Mouse (Mus musculus) embryonic fibroblast, embryonic 13.5 days (primary cell): ENCODE data around the gene Dlg5. TPM values are rescaled to one million over a fixed set of nuclear protein-coding genes. Genes with fewer than 3 reads are reported as not detected.

Experiments
- H3K27ac ChIP-seq: 2 replicates; pipeline ENCODE4 v1.5.1; 2012; ENCODE audit warnings: low read length, control low read depth, inconsistent platforms; ENCODE audit not compliant: insufficient read depth
- H3K4me1 ChIP-seq: 2 replicates; pipeline ENCODE4 v1.6.1; 2011; ENCODE audit warnings: low read length; ENCODE audit not compliant: control insufficient read depth, insufficient read depth
- H3K4me3 ChIP-seq: 2 replicates; pipeline ENCODE4 v1.5.1; 2011; ENCODE audit warnings: mild to moderate bottlenecking, control low read depth, low read length; ENCODE audit not compliant: insufficient read depth
- CTCF ChIP-seq: IDR thresholded peaks from 2 replicates; pipeline ENCODE4 v1.5.1; 2011; ENCODE audit warnings: mild to moderate bottlenecking, control low read depth, low read length, moderate library complexity, borderline replicate concordance; ENCODE audit not compliant: insufficient read depth
- POLR2A ChIP-seq: IDR thresholded peaks from 2 replicates; pipeline ENCODE4 v1.6.1; 2011; ENCODE audit warnings: low read depth, mild to moderate bottlenecking, control low read depth, low read length, moderate library complexity
- polyA plus RNA-seq: library from polyadenylated mRNA; stranded (reverse); fragments of >200 nt; gene quantifications from 2 replicates; pipeline ENCODE4 v1.2.4, GENCODE M21; 2011; ENCODE audit warnings: low read depth; ENCODE audit not compliant: missing spikeins, insufficient read length

The Dlg5 gene
- polyA plus RNA-seq, 1 experiment = 60.8 TPM

- H3K4me1 ChIP-seq = no peaks in the 10 kb centered on the region
- TF ChIP-seq CTCF (no peak), POLR2A (no peak)
- H3K27ac ChIP-seq = no peak overlapping the region
- no peak overlapping the region for H3K4me3 ChIP-seq
Observed at GRCm38 (mm10) chr14:24176609-24177008, 69.1 kb downstream of the Dlg5 start.

GRCm38 (mm10) chr14:24173326-24173725 lies 72.4 kb downstream of the Dlg5 start:
- Histone ChIP-seq H3K27ac (no peak overlapping the region), H3K4me3 (no peak overlapping the region), H3K4me1 (no peaks in the 10 kb centered on the region)

GRCm38 (mm10) chr14:24171639-24172311 lies 73.9 kb downstream of the Dlg5 start:
- H3K27ac ChIP-seq = no peak overlapping the region
- no peak for TF ChIP-seq CTCF
- TF ChIP-seq POLR2A = no peak
- no peaks in the 10 kb centered on the region for H3K4me1 ChIP-seq
- H3K4me3 ChIP-seq = no peak overlapping the region

More at GRCm38 (mm10) chr14:24173326-24173725, 72.4 kb downstream of the Dlg5 start:
- TF ChIP-seq CTCF (no peak), POLR2A (no peak)

GRCm38 (mm10) chr14:24166046-24166445 lies 79.7 kb downstream of the Dlg5 start:
- H3K27ac ChIP-seq = no peak overlapping the region
- H3K4me3 ChIP-seq = no peak overlapping the region
- H3K4me1 ChIP-seq = no peaks in the 10 kb centered on the region
- TF ChIP-seq CTCF (no peak), POLR2A (no peak)

DNA sequence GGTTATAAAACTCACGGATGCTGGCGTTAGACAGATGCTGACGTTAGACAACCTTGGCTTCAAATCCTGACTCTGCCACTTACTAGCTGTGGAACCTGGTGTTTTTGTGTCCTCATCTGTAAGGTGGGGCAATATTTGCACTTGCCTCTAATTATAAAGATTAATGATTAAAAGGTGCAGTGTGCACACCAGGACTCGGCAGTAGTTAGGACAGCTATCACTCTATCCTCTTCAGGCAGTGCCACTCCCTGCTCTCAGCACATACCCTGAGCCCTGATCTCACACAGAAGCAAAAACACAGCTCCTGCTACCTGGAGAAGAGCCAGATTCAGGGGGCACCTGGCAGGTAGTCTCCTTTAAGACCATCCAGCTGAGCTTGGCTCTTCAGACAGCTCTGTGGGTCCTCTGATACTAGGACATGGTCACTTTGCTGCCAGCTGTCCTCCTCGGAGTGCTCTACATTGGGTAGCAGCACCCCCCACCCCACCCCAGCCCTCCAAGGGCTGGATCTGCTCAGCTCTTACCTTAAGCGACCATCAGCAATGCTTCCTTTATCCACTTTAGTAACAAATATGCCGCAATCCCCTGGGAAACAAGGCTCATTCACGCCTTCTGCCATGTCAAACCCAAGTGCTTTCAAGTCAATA lies 80.9 kb downstream of the Dlg5 start:
- H3K4me1 ChIP-seq = no peaks in the 10 kb centered on the region
- no peak for TF ChIP-seq CTCF
- TF ChIP-seq POLR2A = no peak
- H3K27ac ChIP-seq = no peak overlapping the region
- H3K4me3 ChIP-seq = no peak overlapping the region

- Histone ChIP-seq H3K27ac (no peak overlapping the region), H3K4me3 (no peak overlapping the region), H3K4me1 (no peaks in the 10 kb centered on the region)
- TF ChIP-seq POLR2A = no peak
- no peak for TF ChIP-seq CTCF
Observed at GRCm38 (mm10) chr14:24162856-24163255, 82.9 kb downstream of the Dlg5 start.

- H3K4me1 ChIP-seq = no peaks in the 10 kb centered on the region
- no peak overlapping the region for H3K4me3 ChIP-seq
- no peak for TF ChIP-seq POLR2A
- peak; percentile 6; the same call in 1 of the 2 replicates for TF ChIP-seq CTCF
- no peak overlapping the region for H3K27ac ChIP-seq
Observed at GRCm38 (mm10) chr14:24148892-24149291, 96.8 kb downstream of the Dlg5 start.

GRCm38 (mm10) chr14:24144821-24145220 lies 100.9 kb downstream of the Dlg5 start:
- H3K4me3 ChIP-seq = no peak overlapping the region
- no peaks in the 10 kb centered on the region for H3K4me1 ChIP-seq
- no peak overlapping the region for H3K27ac ChIP-seq
- TF ChIP-seq POLR2A (no peak), CTCF (no peak)

GRCm38 (mm10) chr14:24144421-24144820 lies 101.3 kb downstream of the Dlg5 start:
- Histone ChIP-seq H3K4me3 (no peak overlapping the region), H3K27ac (no peak overlapping the region), H3K4me1 (no peaks in the 10 kb centered on the region)
- TF ChIP-seq CTCF = no peak
- no peak for TF ChIP-seq POLR2A

DNA sequence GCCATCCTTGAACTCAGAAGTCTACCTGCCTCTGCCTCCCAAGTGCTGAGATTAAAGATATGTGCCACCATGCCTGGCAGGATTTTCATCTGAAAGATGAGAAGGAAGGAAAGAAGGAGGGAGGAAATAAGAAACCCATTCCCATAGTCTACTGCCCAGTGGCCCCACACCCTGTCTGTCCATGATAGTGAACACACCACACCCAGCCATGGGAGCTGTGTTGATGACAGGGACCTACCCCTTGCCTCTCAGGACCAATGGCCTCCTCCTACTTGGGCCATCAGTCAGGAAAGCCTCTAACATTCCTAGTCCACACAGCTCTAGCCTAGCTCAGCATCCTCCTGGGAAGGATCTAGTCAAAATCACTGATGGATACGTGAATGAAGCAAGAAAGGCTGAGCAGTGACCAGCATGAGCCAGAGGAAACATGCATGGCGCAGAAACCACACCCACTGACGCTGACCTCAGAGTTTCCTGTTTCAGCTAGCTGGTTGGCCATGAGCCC lies 102.7 kb downstream of the Dlg5 start:
- TF ChIP-seq POLR2A (no peak), CTCF (no peak)
- H3K4me1 ChIP-seq = no peaks in the 10 kb centered on the region
- no peak overlapping the region for H3K4me3 ChIP-seq
- no peak overlapping the region for H3K27ac ChIP-seq
